Mouse (Mus musculus) stomach, embryonic 14.5 days (tissue): ENCODE measurements around the gene Slc5a1. TPM values are rescaled to one million over a fixed set of nuclear protein-coding genes. Genes with fewer than 3 reads are reported as not detected.

Experiments
- ATAC-seq: fragments of 200-750 bp; cut with Nextera tagmentation; 2 replicates; pipeline ENCODE4 v1.8.0; 2017; ENCODE audit warnings: low read depth, moderate TSS enrichment; ENCODE audit not compliant: insufficient number of reproducible peaks, insufficient read depth, low FRiP score
- H3K27ac ChIP-seq: fragments of 300-500 bp; sonication (generic); 2 replicates; pipeline ENCODE4 v1.5.1; 2014; ENCODE audit warnings: mild to moderate bottlenecking, low read length, moderate library complexity, mixed read lengths
- H3K27me3 ChIP-seq: fragments of 300-500 bp; sonication (generic); 2 replicates; pipeline ENCODE4 v1.6.1; 2014; ENCODE audit warnings: low read length, control low read depth, mixed read lengths; ENCODE audit not compliant: control insufficient read depth, insufficient read depth
- H3K36me3 ChIP-seq: fragments of 300-500 bp; sonication (generic); 2 replicates; pipeline ENCODE4 v1.6.1; 2014; ENCODE audit warnings: mild to moderate bottlenecking, control low read depth, low read length, moderate library complexity, mixed read lengths; ENCODE audit not compliant: control insufficient read depth, insufficient read depth
- H3K4me1 ChIP-seq: fragments of 300-500 bp; sonication (generic); 2 replicates; pipeline ENCODE4 v1.6.1; 2014; ENCODE audit warnings: low read length, control low read depth, mixed read lengths; ENCODE audit not compliant: control insufficient read depth, insufficient read depth
- H3K4me2 ChIP-seq: fragments of 300-500 bp; sonication (generic); replicated peaks from 2 replicates; pipeline ENCODE4 v1.6.1; 2014; ENCODE audit warnings: low read depth, low read length, control low read depth
- H3K4me3 ChIP-seq: fragments of 300-500 bp; sonication (generic); 2 replicates; pipeline ENCODE4 v1.5.1; 2014; ENCODE audit warnings: low read depth, low read length, control low read depth
- H3K9ac ChIP-seq: fragments of 300-500 bp; sonication (generic); replicated peaks from 2 replicates; pipeline ENCODE4 v1.6.1; 2014; ENCODE audit warnings: low read depth, mild to moderate bottlenecking, control low read depth, low read length, moderate library complexity, mixed read lengths
- H3K9me3 ChIP-seq: fragments of 300-500 bp; sonication (generic); 2 replicates; pipeline ENCODE4 v1.6.1; 2016; ENCODE audit warnings: low read depth, low read length, control low read depth; ENCODE audit not compliant: control insufficient read depth
- WGBS: fragments of 180-500 bp; shearing (Covaris S2); extraction: QIAGEN DNeasy Blood & Tissue Kit; methylation state at CpG from one replicate; pipeline ENCODE4 v1.1.7; 2014; 5-methylcytosine and 5-hydroxymethylcytosine counted together
- polyA plus RNA-seq: library from polyadenylated mRNA; unstranded; fragments of >200 nt; fragmentation: Nextera tagmentation; extraction: Ambion mirVana; gene quantifications from 2 replicates; pipeline ENCODE4 v1.2.1, GENCODE M21; 2014

Gene Slc5a1
- polyA plus RNA-seq, 1 experiment from 2014 or later, result 1.1 TPM

DNA sequence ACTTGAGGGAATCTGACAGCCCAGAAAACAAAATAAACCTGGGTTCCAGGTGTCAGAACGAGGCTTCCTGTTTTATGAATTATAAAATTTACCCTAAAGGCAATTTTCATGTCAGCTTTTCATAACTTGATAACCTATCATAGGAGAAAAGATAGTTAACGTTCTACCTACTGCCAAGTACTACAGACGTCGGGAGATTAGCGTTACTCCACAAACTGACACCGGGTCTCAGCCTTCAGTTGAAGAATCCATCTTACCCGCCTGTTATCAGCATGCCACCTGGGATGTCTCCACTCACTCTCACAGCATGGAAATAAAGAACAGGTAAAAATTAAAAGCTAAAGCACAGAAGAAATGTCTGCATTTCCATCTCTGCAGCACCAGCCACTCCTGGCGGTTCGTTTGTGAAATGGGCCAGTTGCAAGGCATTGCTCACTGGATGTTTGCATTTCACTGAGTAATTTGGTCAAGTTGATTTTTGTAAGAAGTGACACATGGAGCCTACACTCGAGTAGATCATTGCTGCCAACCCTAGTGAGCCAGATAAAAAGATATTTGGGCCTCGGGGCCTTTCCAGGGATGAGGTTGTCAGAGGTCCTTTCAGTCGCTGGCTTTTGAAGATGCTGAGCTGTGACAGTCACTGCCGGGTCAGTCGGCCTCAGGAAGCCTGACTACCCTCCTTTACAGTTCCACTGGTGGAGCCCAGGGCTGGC, 104.7 kb downstream of the Slc5a1 start:
- no peak overlapping the region for H3K9ac ChIP-seq
- H3K9me3 ChIP-seq, result no peaks in the 10 kb centered on the region
- 64% methylated on average over 14 of the region's 14 CpGs for WGBS
- no peak overlapping the region for H3K4me3 ChIP-seq
- no peak overlapping the region for H3K4me2 ChIP-seq
- H3K27ac ChIP-seq, result no peak overlapping the region
- H3K4me1 ChIP-seq, result no peaks in the 10 kb centered on the region
- no peak for ATAC-seq
- H3K27me3 ChIP-seq, result no peaks in the 10 kb centered on the region
- no peaks in the 10 kb centered on the region for H3K36me3 ChIP-seq

DNA sequence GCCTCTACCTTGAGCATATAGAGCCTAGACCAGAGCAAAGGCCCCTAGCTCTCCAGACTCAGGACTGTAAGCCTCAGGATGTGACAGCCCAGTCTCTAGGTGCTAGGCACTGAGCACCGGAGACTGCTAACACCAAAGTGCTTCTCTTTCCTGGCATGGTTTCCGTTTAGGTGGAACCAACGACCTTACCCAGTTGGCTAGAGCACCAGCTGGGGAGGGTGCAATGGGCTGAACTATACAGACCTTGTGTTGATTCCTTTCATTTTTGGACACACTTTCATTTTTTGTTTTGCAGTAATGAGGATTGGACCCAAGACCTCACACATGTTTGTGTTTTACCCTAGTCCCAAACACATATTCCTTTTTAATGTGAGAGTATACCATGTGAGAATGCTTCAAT, 106.5 kb downstream of the Slc5a1 start:
- Histone ChIP-seq H3K9ac (no peak overlapping the region), H3K36me3 (no peaks in the 10 kb centered on the region), H3K27ac (no peak overlapping the region), H3K4me1 (no peaks in the 10 kb centered on the region), H3K4me3 (no peak overlapping the region), H3K27me3 (no peaks in the 10 kb centered on the region), H3K4me2 (no peak overlapping the region), H3K9me3 (no peaks in the 10 kb centered on the region)
- WGBS, result 80% methylated on average over 3 of the region's 3 CpGs
- no peak for ATAC-seq

GRCm38 (mm10) chr5:33211254-33211653, 107.2 kb downstream of the Slc5a1 start:
- Histone ChIP-seq H3K27ac (no peak overlapping the region), H3K27me3 (no peaks in the 10 kb centered on the region), H3K4me2 (no peak overlapping the region), H3K36me3 (no peaks in the 10 kb centered on the region), H3K9me3 (no peaks in the 10 kb centered on the region), H3K9ac (no peak overlapping the region), H3K4me1 (no peaks in the 10 kb centered on the region), H3K4me3 (no peak overlapping the region)
- ATAC-seq, result no peak
- 84% methylated on average over 5 of the region's 5 CpGs for WGBS

Other genes with a start within 250 kb of the Slc5a1 start
- gene Prr14l, start 250.0 kb upstream of the Slc5a1 start, polyA plus RNA-seq, result 21.3 and 23.1 TPM in 2 replicates
- gene Depdc5, start 240.5 kb upstream of the Slc5a1 start, polyA plus RNA-seq, result 23.8 and 25.4 TPM in 2 replicates
- gene Ywhah, start 85.4 kb upstream of the Slc5a1 start, polyA plus RNA-seq, result 388 and 396 TPM in 2 replicates
- 23.6 and 23.7 TPM in 2 replicates for gene Spon2, start 114.2 kb downstream of the Slc5a1 start, polyA plus RNA-seq
- gene Ctbp1, start 170.8 kb downstream of the Slc5a1 start, polyA plus RNA-seq, result 323 and 344 TPM in 2 replicates
- 124 and 130 TPM in 2 replicates for gene Maea, start 231.3 kb downstream of the Slc5a1 start, polyA plus RNA-seq